Mouse (Mus musculus) hindbrain, postnatal 0 days (tissue): Measurements from ENCODE around the gene Dpp4. TPM values are rescaled to one million over a fixed set of nuclear protein-coding genes. Genes with fewer than 3 reads are reported as not detected.
A peak's percentile ranks its signal among the peaks of the same experiment; 100 is the strongest.

Experiments
- ATAC-seq: fragments of 200-750 bp; cut with Nextera tagmentation; 2 replicates; pipeline ENCODE4 v1.8.0; 2017; ENCODE audit warnings: mild to moderate bottlenecking, moderate TSS enrichment, moderate library complexity
- DNase-seq: peaks from one replicate; pipeline ENCODE4 v3.0.0-alpha.2; 2015; ENCODE audit warnings: low spot score
- H3K27ac ChIP-seq: fragments of 300-500 bp; sonication (generic); 2 replicates; pipeline ENCODE4 v1.5.1; 2014; ENCODE audit warnings: mild to moderate bottlenecking
- H3K27me3 ChIP-seq: fragments of 300-500 bp; sonication (generic); 2 replicates; pipeline ENCODE4 v1.6.1; 2014; ENCODE audit warnings: low read length, mixed read lengths; ENCODE audit not compliant: insufficient read depth
- H3K36me3 ChIP-seq: fragments of 300-500 bp; sonication (generic); 2 replicates; pipeline ENCODE4 v1.6.1; 2014; ENCODE audit warnings: low read length, mixed read lengths; ENCODE audit not compliant: insufficient read depth
- H3K4me1 ChIP-seq: fragments of 300-500 bp; sonication (generic); 2 replicates; pipeline ENCODE4 v1.6.1; 2014; ENCODE audit warnings: antibody characterized with exemption, low read length, mixed read lengths; ENCODE audit not compliant: insufficient read depth
- H3K4me2 ChIP-seq: fragments of 300-500 bp; sonication (generic); 2 replicates; pipeline ENCODE4 v1.6.1; 2014; ENCODE audit warnings: low read depth, mild to moderate bottlenecking, low read length, moderate library complexity, mixed read lengths
- H3K4me3 ChIP-seq: fragments of 300-500 bp; sonication (generic); 2 replicates; pipeline ENCODE4 v1.5.1; 2014; ENCODE audit warnings: low read length
- H3K9ac ChIP-seq: fragments of 300-500 bp; sonication (generic); replicated peaks from 2 replicates; pipeline ENCODE4 v1.6.1; 2014; ENCODE audit warnings: mild to moderate bottlenecking, low read length, moderate library complexity, mixed read lengths
- H3K9me3 ChIP-seq: fragments of 300-500 bp; sonication (generic); 2 replicates; pipeline ENCODE4 v1.6.1; 2016; ENCODE audit warnings: low read length, mixed read lengths
- CTCF ChIP-seq: IDR thresholded peaks from 2 replicates; pipeline ENCODE4 v1.5.1; 2016; ENCODE audit warnings: antibody characterized with exemption, control low read depth, low read depth
- WGBS: fragments of 180-500 bp; shearing (Covaris S2); extraction: QIAGEN DNeasy Blood & Tissue Kit; methylation state at CpG from one replicate; pipeline ENCODE4 v1.1.7; 2014; 5-methylcytosine and 5-hydroxymethylcytosine counted together
- polyA plus RNA-seq: library from polyadenylated mRNA; unstranded; fragments of >200 nt; fragmentation: Nextera tagmentation; extraction: Ambion mirVana; gene quantifications from 2 replicates; pipeline ENCODE4 v1.2.1, GENCODE M21; 2015
- total RNA-seq: library from RNA; depleted of rRNA; stranded (reverse); fragments of >200 nt; gene quantifications from 2 replicates; pipeline ENCODE4 v1.2.3, GENCODE M21; 2014; rRNA removed

The Dpp4 gene
- total and polyA plus RNA-seq, 2 experiments from 2014 or later, result 2.3 to 5.0 TPM

GRCm38 (mm10) chr2:62307477-62307876 is 104.6 kb downstream of the Dpp4 start:
- no peak overlapping the region for H3K4me2 ChIP-seq
- H3K27me3 ChIP-seq, result no peaks in the 10 kb centered on the region
- H3K27ac ChIP-seq, result no peak overlapping the region
- WGBS, result 78% methylated on average over 2 of the region's 2 CpGs
- H3K4me1 ChIP-seq, result no peaks in the 10 kb centered on the region
- ATAC-seq (no peak), DNase-seq (no peak)
- TF ChIP-seq CTCF, result no peak
- no peaks in the 10 kb centered on the region for H3K9me3 ChIP-seq
- H3K36me3 ChIP-seq, result no peaks in the 10 kb centered on the region
- H3K9ac ChIP-seq, result no peak overlapping the region
- H3K4me3 ChIP-seq, result no peak overlapping the region

- no peak for DNase-seq
- Histone ChIP-seq H3K27me3 (no peaks in the 10 kb centered on the region), H3K4me1 (no peaks in the 10 kb centered on the region), H3K4me2 (no peak overlapping the region), H3K27ac (no peak overlapping the region), H3K36me3 (no peaks in the 10 kb centered on the region), H3K9me3 (no peaks in the 10 kb centered on the region), H3K9ac (no peak overlapping the region), H3K4me3 (no peak overlapping the region)
- WGBS, result 85% methylated on average over 5 of the region's 5 CpGs
- TF ChIP-seq CTCF, result no peak
- no peak for ATAC-seq
Observed at GRCm38 (mm10) chr2:62306978-62307377, 105.1 kb downstream of the Dpp4 start.

GRCm38 (mm10) chr2:62301716-62302115 is 110.3 kb downstream of the Dpp4 start:
- H3K27ac ChIP-seq, result no peak overlapping the region
- H3K9me3 ChIP-seq, result no peaks in the 10 kb centered on the region
- H3K4me3 ChIP-seq, result no peak overlapping the region
- no peaks in the 10 kb centered on the region for H3K36me3 ChIP-seq
- ATAC-seq (no peak), DNase-seq (no peak)
- no peaks in the 10 kb centered on the region for H3K27me3 ChIP-seq
- no peak overlapping the region for H3K4me2 ChIP-seq
- WGBS, result 93% methylated on average over 2 of the region's 2 CpGs
- no peak overlapping the region for H3K9ac ChIP-seq
- H3K4me1 ChIP-seq, result no peaks in the 10 kb centered on the region
- TF ChIP-seq CTCF, result no peak

GRCm38 (mm10) chr2:62293846-62294245 is 118.2 kb downstream of the Dpp4 start:
- Histone ChIP-seq H3K9ac (no peak overlapping the region), H3K4me3 (no peak overlapping the region), H3K36me3 (no peaks in the 10 kb centered on the region), H3K4me2 (no peak overlapping the region), H3K27ac (no peak overlapping the region), H3K9me3 (no peaks in the 10 kb centered on the region), H3K27me3 (no peaks in the 10 kb centered on the region), H3K4me1 (peaks cover 3% of the 10 kb centered on the region; the same call in 1 of the 2 replicates)
- peak; percentile 65 for DNase-seq
- TF ChIP-seq CTCF, result no peak
- 21% methylated on average over 2 of the region's 2 CpGs for WGBS
- ATAC-seq, result 0 out of 2 replicates have a peak, but pooled peaks have one; percentile 27

- Histone ChIP-seq H3K27ac (no peak overlapping the region), H3K4me3 (no peak overlapping the region), H3K36me3 (no peaks in the 10 kb centered on the region), H3K27me3 (no peaks in the 10 kb centered on the region), H3K9ac (no peak overlapping the region), H3K4me1 (no peaks in the 10 kb centered on the region), H3K9me3 (no peaks in the 10 kb centered on the region), H3K4me2 (no peak overlapping the region)
- no peak for ATAC-seq
- WGBS, result 77% methylated on average over 4 of the region's 4 CpGs
- no peak for TF ChIP-seq CTCF
- no peak for DNase-seq
Observed at GRCm38 (mm10) chr2:62287532-62287931, 124.5 kb downstream of the Dpp4 start.

- DNase-seq (peak; percentile 34), ATAC-seq (no peak)
- TF ChIP-seq CTCF, result peak; percentile 47
- no peak overlapping the region for H3K4me3 ChIP-seq
- H3K36me3 ChIP-seq, result no peaks in the 10 kb centered on the region
- no peaks in the 10 kb centered on the region for H3K9me3 ChIP-seq
- no peak overlapping the region for H3K27ac ChIP-seq
- H3K4me1 ChIP-seq, result no peaks in the 10 kb centered on the region
- WGBS, result 2% methylated on average over 2 of the region's 2 CpGs
- no peaks in the 10 kb centered on the region for H3K27me3 ChIP-seq
- no peak overlapping the region for H3K4me2 ChIP-seq
- H3K9ac ChIP-seq, result no peak overlapping the region
Observed at GRCm38 (mm10) chr2:62285847-62286246, 126.2 kb downstream of the Dpp4 start.

GRCm38 (mm10) chr2:62285026-62285425 is 127.0 kb downstream of the Dpp4 start:
- DNase-seq, result no peak
- no peak for TF ChIP-seq CTCF
- no peaks in the 10 kb centered on the region for H3K36me3 ChIP-seq
- WGBS, result 85% methylated on average over 2 of the region's 2 CpGs
- H3K9ac ChIP-seq, result no peak overlapping the region
- ATAC-seq, result no peak
- no peaks in the 10 kb centered on the region for H3K9me3 ChIP-seq
- H3K4me3 ChIP-seq, result no peak overlapping the region
- H3K27ac ChIP-seq, result no peak overlapping the region
- no peaks in the 10 kb centered on the region for H3K27me3 ChIP-seq
- H3K4me2 ChIP-seq, result no peak overlapping the region
- no peaks in the 10 kb centered on the region for H3K4me1 ChIP-seq

Other genes starting within 250 kb of the Dpp4 start
- 0.29 and 0.42 TPM in 2 replicates for gene Gcg, start 71.4 kb upstream of the Dpp4 start, total RNA-seq
- gene Gcg, start 71.4 kb upstream of the Dpp4 start, polyA plus RNA-seq, result 1.1 and 1.9 TPM in 2 replicates
- 0.31 and 2.1 TPM in 2 replicates for gene Fap, start 161.8 kb upstream of the Dpp4 start, total RNA-seq
- 0.82 and 0.99 TPM in 2 replicates for gene Fap, start 161.8 kb upstream of the Dpp4 start, polyA plus RNA-seq
- gene Ifih1, start 234.0 kb upstream of the Dpp4 start, total RNA-seq, result 1.5 and 2.0 TPM in 2 replicates
- gene Ifih1, start 234.0 kb upstream of the Dpp4 start, polyA plus RNA-seq, result 2.1 and 3.5 TPM in 2 replicates